Mouse (Mus musculus) G1E (cell line): Measurements from ENCODE around the gene Prkar1b.

Experiments used
- CTCF ChIP-seq: IDR thresholded peaks from 2 replicates; pipeline ENCODE4 v1.5.1; 2012; ENCODE audit warnings: low read depth, low read length, inconsistent platforms, mixed read lengths
- GATA1 ChIP-seq: IDR thresholded peaks from 2 replicates; pipeline ENCODE4 v1.6.1; 2012; ENCODE audit warnings: borderline replicate concordance, low read length, inconsistent platforms, mixed read lengths
- GATA2 ChIP-seq: IDR thresholded peaks from 2 replicates; pipeline ENCODE4 v1.6.1; 2012; ENCODE audit warnings: low read depth, low read length, inconsistent platforms, borderline replicate concordance
- POLR2AphosphoS5 ChIP-seq: IDR thresholded peaks from 2 replicates; pipeline ENCODE4 v1.6.1; 2012; ENCODE audit warnings: low read depth, low read length, inconsistent platforms; ENCODE audit not compliant: insufficient replicate concordance
- TAL1 ChIP-seq: conservative IDR thresholded peaks from 2 replicates; pipeline ENCODE4 v1.6.1; 2012; ENCODE audit warnings: low read depth, low read length, inconsistent platforms, mixed read lengths

DNA sequence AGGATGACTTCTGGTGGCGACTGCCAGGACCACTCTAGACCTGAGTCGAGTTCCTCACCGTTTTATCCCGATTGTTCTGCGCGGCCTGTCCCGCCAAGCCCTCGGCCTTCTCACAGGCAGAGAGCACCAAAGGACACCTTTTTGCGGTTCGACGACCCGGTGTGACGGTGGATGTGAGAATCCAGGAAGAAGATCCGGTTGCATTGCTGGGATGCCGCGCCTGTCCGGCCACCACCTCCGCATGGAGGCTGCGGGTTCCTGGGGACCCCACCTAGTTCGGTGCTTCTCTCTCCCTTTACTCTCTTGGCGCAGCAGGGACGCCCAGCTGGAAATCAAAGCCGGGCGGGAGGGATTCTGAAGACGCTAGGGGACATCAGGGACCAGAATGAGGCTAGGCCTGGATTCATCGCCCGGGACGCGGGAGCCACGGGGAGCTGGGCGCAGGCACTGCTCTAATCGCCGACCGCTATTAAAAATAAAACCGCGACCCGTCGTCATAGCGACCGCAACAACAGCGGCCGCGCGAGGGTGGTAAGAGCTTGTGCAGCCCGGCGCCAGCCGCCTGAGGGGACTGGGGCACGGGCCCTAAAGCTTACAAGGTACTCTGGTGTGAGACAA lies 152.5 kb downstream of the Prkar1b start, which contains the start of gene Pdgfa:
- TF ChIP-seq CTCF (no peak), GATA1 (no peak), GATA2 (no peak), TAL1 (no peak), POLR2AphosphoS5 (no peak)
